Comparison of ENCODE assay signal across 13 mouse cellular contexts in the genomic region with DNA sequence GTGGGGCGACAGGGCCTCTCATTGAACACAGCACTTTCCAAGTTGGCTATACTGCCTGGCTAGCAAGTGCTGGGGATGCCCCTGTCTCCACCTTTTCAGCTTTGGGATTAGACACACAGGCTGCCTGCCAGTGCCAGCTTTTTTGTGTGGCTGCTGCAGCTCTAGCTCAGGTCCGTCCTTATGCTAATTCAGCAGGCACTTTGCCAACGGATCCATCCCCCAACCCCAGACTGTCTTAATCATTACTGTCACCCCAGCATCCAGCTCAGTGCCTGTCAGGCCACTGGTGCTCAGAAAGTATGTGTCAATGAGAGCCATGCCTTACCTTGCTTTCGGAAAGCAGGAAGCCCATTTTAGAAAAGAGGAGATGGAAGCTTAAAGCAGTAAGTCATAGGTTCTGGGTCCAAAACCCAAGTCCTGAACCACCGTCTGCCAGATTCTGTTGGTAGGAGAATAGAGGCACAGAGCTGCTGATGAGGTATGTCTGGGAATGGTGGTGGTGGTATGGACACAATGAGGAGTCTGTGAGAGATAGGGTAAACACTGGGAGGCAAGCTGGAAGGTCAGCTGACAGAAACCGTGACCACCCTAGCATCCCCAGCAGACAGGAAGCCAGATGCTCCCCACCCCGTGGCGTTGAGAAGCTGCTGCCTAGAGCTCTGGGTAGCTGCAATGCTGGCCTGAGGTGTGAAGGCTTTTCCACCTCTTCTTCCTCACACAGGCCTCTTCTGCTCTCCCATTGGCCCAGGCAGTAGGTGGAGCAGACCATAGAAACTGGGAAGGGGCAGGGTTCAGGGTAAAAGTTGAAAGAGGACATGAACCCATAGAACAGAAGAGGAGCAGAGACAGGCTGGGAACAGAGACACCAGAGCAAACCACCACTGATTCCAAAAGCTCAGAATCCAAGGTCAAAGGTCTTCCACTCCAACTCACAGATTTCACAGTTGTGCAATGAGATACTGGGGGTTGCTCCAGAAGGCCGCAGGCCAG.
DNase-seq lines count a peak whose midpoint lies in the region; ATAC-seq and TF ChIP-seq lines count a peak whose summit lies in the region.
"Had no signal": no experiment of that assay in that cellular context is flagged by ENCODE, and none has a peak within 500 bp of the region (broad histone marks: within the 10 kb centered on the region; RNA-seq: fewer than 3 reads in every experiment).

No protein-coding gene starts in this region.

- DNase-seq in cerebellum, postnatal 10 days: peak; percentile 70 to 72
- DNase-seq in cerebellum, adult 8-10 months: no peak
- DNase-seq in lung, embryonic 14.5 days: peak; percentile 15
- DNase-seq in lung, postnatal 4 days: no peak
- DNase-seq in kidney, postnatal 0 days (ENCODE audit: low spot score): no peak
- no peak for DNase-seq in layer of hippocampus, postnatal 25 days (ENCODE audit: extremely low spot score in 1 of 2, low spot score in 1 of 2)
- no peak for DNase-seq in lung, adult 2 months
- DNase-seq: cerebellum, postnatal 36 days; right cerebral cortex, postnatal 14 days had no signal

- H3K27me3 ChIP-seq in lung, embryonic 14.5 days (ENCODE audit: insufficient read depth, low read length): no peaks in the 10 kb centered on the region
- no peaks in the 10 kb centered on the region for H3K27me3 ChIP-seq in kidney, postnatal 0 days (ENCODE audit: insufficient read depth, low read length)
- peaks cover 8% of the 10 kb centered on the region for H3K27me3 ChIP-seq in midbrain, embryonic 15.5 days (replicated peaks)
- H3K27me3 ChIP-seq: embryonic facial prominence, embryonic 15.5 days; heart, embryonic 12.5 days had no signal

- WGBS in lung, embryonic 14.5 days: 41% methylated on average over 9 of the region's 9 CpGs
- WGBS in kidney, postnatal 0 days: 61% methylated on average over 9 of the region's 9 CpGs
- 54% methylated on average over 9 of the region's 9 CpGs for WGBS in midbrain, embryonic 15.5 days
- WGBS in lung, adult 2 months: 57% methylated on average over 9 of the region's 9 CpGs

- H3K27ac ChIP-seq in lung, embryonic 14.5 days (ENCODE audit: low read depth): no peak overlapping the region
- no peak overlapping the region for H3K27ac ChIP-seq in kidney, postnatal 0 days
- no peak overlapping the region for H3K27ac ChIP-seq in midbrain, embryonic 15.5 days
- H3K27ac ChIP-seq: embryonic facial prominence, embryonic 15.5 days; left cerebral cortex, adult 2 months had no signal

- no peaks in the 10 kb centered on the region for H3K36me3 ChIP-seq in lung, embryonic 14.5 days (ENCODE audit: insufficient read depth)
- no peaks in the 10 kb centered on the region for H3K36me3 ChIP-seq in kidney, postnatal 0 days (ENCODE audit: insufficient read depth, low read length)
- no peaks in the 10 kb centered on the region for H3K36me3 ChIP-seq in midbrain, embryonic 15.5 days (replicated peaks)
- H3K36me3 ChIP-seq: embryonic facial prominence, embryonic 15.5 days; heart, embryonic 12.5 days had no signal

- no peak overlapping the region for H3K9ac ChIP-seq in lung, embryonic 14.5 days
- H3K9ac ChIP-seq in kidney, postnatal 0 days (ENCODE audit: low read depth, low read length): no peak overlapping the region
- no peak overlapping the region for H3K9ac ChIP-seq in midbrain, embryonic 15.5 days
- H3K9ac ChIP-seq: embryonic facial prominence, embryonic 15.5 days; heart, embryonic 12.5 days had no signal

- no peak for TF ChIP-seq CTCF in lung, embryonic 14.5 days (IDR thresholded peaks at IDR 0.05; ENCODE audit: low read depth)
- no peak for TF ChIP-seq CTCF in kidney, postnatal 0 days (IDR thresholded peaks at IDR 0.05; ENCODE audit: low read depth)
- no peak for TF ChIP-seq CTCF in lung, adult 2 months (IDR thresholded peaks at IDR 0.05; ENCODE audit: insufficient read depth, low read length)

- H3K4me3 ChIP-seq in lung, embryonic 14.5 days (ENCODE audit: low read depth, low read length): no peak overlapping the region
- H3K4me3 ChIP-seq in kidney, postnatal 0 days (replicated peaks; ENCODE audit: low read depth, low read length): no peak overlapping the region
- no peak overlapping the region for H3K4me3 ChIP-seq in midbrain, embryonic 15.5 days
- no peak overlapping the region for H3K4me3 ChIP-seq in lung, adult 2 months (replicated peaks; ENCODE audit: extremely low read depth, low read depth, low read length)
- H3K4me3 ChIP-seq: embryonic facial prominence, embryonic 15.5 days; heart, embryonic 12.5 days; left cerebral cortex, adult 2 months had no signal

- H3K4me2 ChIP-seq in lung, embryonic 14.5 days: no peak overlapping the region
- H3K4me2 ChIP-seq in kidney, postnatal 0 days (ENCODE audit: low read length): no peak overlapping the region
- no peak overlapping the region for H3K4me2 ChIP-seq in midbrain, embryonic 15.5 days
- H3K4me2 ChIP-seq: embryonic facial prominence, embryonic 15.5 days; heart, embryonic 12.5 days had no signal

- H3K4me1 ChIP-seq in lung, embryonic 14.5 days (ENCODE audit: insufficient read depth): peaks cover 6% of the 10 kb centered on the region; the same call in 1 of the 2 replicates
- H3K4me1 ChIP-seq in kidney, postnatal 0 days (replicated peaks; ENCODE audit: insufficient read depth, low read length): no peaks in the 10 kb centered on the region
- H3K4me1 ChIP-seq in midbrain, embryonic 15.5 days: peaks cover 14% of the 10 kb centered on the region; the same call in 1 of the 2 replicates
- no peaks in the 10 kb centered on the region for H3K4me1 ChIP-seq in lung, adult 2 months (ENCODE audit: control insufficient read depth, insufficient read depth, low read length)
- H3K4me1 ChIP-seq: embryonic facial prominence, embryonic 15.5 days had no signal

- H3K9me3 ChIP-seq in lung, embryonic 14.5 days (ENCODE audit: low read depth, low read length): no peaks in the 10 kb centered on the region
- no peaks in the 10 kb centered on the region for H3K9me3 ChIP-seq in kidney, postnatal 0 days (replicated peaks; ENCODE audit: low read length)
- H3K9me3 ChIP-seq in midbrain, embryonic 15.5 days: no peaks in the 10 kb centered on the region
- H3K9me3 ChIP-seq: embryonic facial prominence, embryonic 15.5 days; heart, embryonic 12.5 days had no signal

- ATAC-seq in lung, embryonic 14.5 days (ENCODE audit: insufficient read depth): peak; percentile 53; the same call in 1 of the 2 replicates
- peak; percentile 31; the same call in 1 of the 2 replicates for ATAC-seq in kidney, postnatal 0 days (replicated peaks; ENCODE audit: low FRiP score, low read depth)
- peak; percentile 76; the same call in 1 of the 2 replicates for ATAC-seq in midbrain, embryonic 15.5 days (replicated peaks)

- TF ChIP-seq POLR2A in lung, adult 2 months (IDR thresholded peaks at IDR 0.05; ENCODE audit: borderline replicate concordance, extremely low read depth, low read depth, low read length): no peak

Comparison
In these comparisons a context has a peak if more than half of its experiments do, and no peak if none do; other contexts are left out.
1. DNase-seq: peak in cerebellum, postnatal 10 days (2 of 2) and lung, embryonic 14.5 days (single experiment); none in cerebellum, adult 8-10 months (single experiment), lung, postnatal 4 days (0 of 2), kidney, postnatal 0 days (single experiment), layer of hippocampus, postnatal 25 days (0 of 2) and lung, adult 2 months (single experiment).
2. Peak in every context shown above with its lines, with median percentiles within 50 percentile points of each other: ATAC-seq.